Mouse (Mus musculus) forebrain, postnatal 0 days (tissue): ENCODE results near the gene Pfdn2. TPM values are rescaled to one million over a fixed set of nuclear protein-coding genes. Genes with fewer than 3 reads are reported as not detected.
A peak's percentile ranks its signal among the peaks of the same experiment; 100 is the strongest.

Experiments used
- ATAC-seq: fragments of 200-750 bp; cut with Nextera tagmentation; 2 replicates; pipeline ENCODE4 v1.8.0; 2017; ENCODE audit warnings: mild to moderate bottlenecking, moderate library complexity
- DNase-seq: peaks from one replicate; pipeline ENCODE4 v3.0.0-alpha.2; 2015
- H3K27ac ChIP-seq: fragments of 300-500 bp; sonication (generic); 2 replicates; pipeline ENCODE4 v1.5.1; 2014; ENCODE audit warnings: low read depth, mild to moderate bottlenecking, antibody characterized with exemption, low read length, moderate library complexity, mixed read lengths
- H3K27me3 ChIP-seq: fragments of 300-500 bp; sonication (generic); 2 replicates; pipeline ENCODE4 v1.6.1; 2014; ENCODE audit warnings: mild to moderate bottlenecking, low read length, mixed read lengths; ENCODE audit not compliant: insufficient read depth
- H3K36me3 ChIP-seq: fragments of 300-500 bp; sonication (generic); 2 replicates; pipeline ENCODE4 v1.6.1; 2014; ENCODE audit warnings: mild to moderate bottlenecking, moderate library complexity; ENCODE audit not compliant: insufficient read depth
- H3K4me1 ChIP-seq: fragments of 300-500 bp; sonication (generic); 2 replicates; pipeline ENCODE4 v1.6.1; 2014; ENCODE audit warnings: antibody characterized with exemption; ENCODE audit not compliant: insufficient read depth
- H3K4me2 ChIP-seq: fragments of 300-500 bp; sonication (generic); 2 replicates; pipeline ENCODE4 v1.6.1; 2014; ENCODE audit warnings: low read depth, mild to moderate bottlenecking, moderate library complexity
- H3K4me3 ChIP-seq: fragments of 300-500 bp; sonication (generic); 2 replicates; pipeline ENCODE4 v1.5.1; 2014; ENCODE audit warnings: low read depth, low read length, mixed read lengths
- H3K9ac ChIP-seq: fragments of 300-500 bp; sonication (generic); 2 replicates; pipeline ENCODE4 v1.6.1; 2014; ENCODE audit warnings: mild to moderate bottlenecking
- H3K9me3 ChIP-seq: fragments of 300-500 bp; sonication (generic); 2 replicates; pipeline ENCODE4 v1.6.1; 2016; ENCODE audit warnings: low read length
- CTCF ChIP-seq: sonication (generic); IDR thresholded peaks from 2 replicates; pipeline ENCODE4 v1.5.1; 2016; ENCODE audit warnings: antibody characterized with exemption, control low read depth, low read depth
- WGBS: fragments of 180-500 bp; shearing (Covaris S2); extraction: QIAGEN DNeasy Blood & Tissue Kit; methylation state at CpG from one replicate; pipeline ENCODE4 v1.1.7; 2014; 5-methylcytosine and 5-hydroxymethylcytosine counted together
- polyA plus RNA-seq: library from polyadenylated mRNA; unstranded; fragments of >200 nt; fragmentation: Nextera tagmentation; extraction: Ambion mirVana; gene quantifications from 2 replicates; pipeline ENCODE4 v1.2.1, GENCODE M21; 2015
- total RNA-seq: library from RNA; depleted of rRNA; stranded (reverse); fragments of >200 nt; gene quantifications from 2 replicates; pipeline ENCODE4 v1.2.3, GENCODE M21; 2014

Pfdn2 gene
- total and polyA plus RNA-seq, 2 experiments from 2014 or later = 27.0 to 143 TPM

GRCm38 (mm10) chr1:171384361-171384760 lies 38.9 kb downstream of the Pfdn2 start:
- Histone ChIP-seq H3K4me1 (no peaks in the 10 kb centered on the region), H3K36me3 (no peaks in the 10 kb centered on the region), H3K27me3 (no peaks in the 10 kb centered on the region), H3K9ac (no peak overlapping the region), H3K4me3 (no peak overlapping the region), H3K27ac (no peak overlapping the region), H3K4me2 (no peak overlapping the region), H3K9me3 (no peaks in the 10 kb centered on the region)
- DNase-seq (no peak), ATAC-seq (no peak)
- no peak for TF ChIP-seq CTCF
- WGBS = 64% methylated on average over 9 of the region's 9 CpGs

GRCm38 (mm10) chr1:171385171-171385570 lies 39.7 kb downstream of the Pfdn2 start:
- Histone ChIP-seq H3K36me3 (no peaks in the 10 kb centered on the region), H3K4me2 (no peak overlapping the region), H3K27me3 (no peaks in the 10 kb centered on the region), H3K27ac (no peak overlapping the region), H3K4me3 (no peak overlapping the region), H3K9me3 (no peaks in the 10 kb centered on the region), H3K9ac (no peak overlapping the region), H3K4me1 (no peaks in the 10 kb centered on the region)
- ATAC-seq (no peak), DNase-seq (no peak)
- TF ChIP-seq CTCF = no peak; the same call in 1 of the 2 replicates
- 68% methylated on average over 9 of the region's 9 CpGs for WGBS

GRCm38 (mm10) chr1:171387099-171387498 lies 41.6 kb downstream of the Pfdn2 start:
- peak; percentile 52; the same call in 1 of the 2 replicates for TF ChIP-seq CTCF
- H3K4me3 ChIP-seq = no peak overlapping the region
- DNase-seq = peak; percentile 29
- H3K4me1 ChIP-seq = no peaks in the 10 kb centered on the region
- no peak overlapping the region for H3K27ac ChIP-seq
- ATAC-seq = no peak
- H3K4me2 ChIP-seq = no peak overlapping the region
- no peaks in the 10 kb centered on the region for H3K27me3 ChIP-seq
- H3K9ac ChIP-seq = no peak overlapping the region
- no peaks in the 10 kb centered on the region for H3K9me3 ChIP-seq
- no peaks in the 10 kb centered on the region for H3K36me3 ChIP-seq
- WGBS = 25% methylated on average over 6 of the region's 6 CpGs

GRCm38 (mm10) chr1:171388376-171389102 lies 43.1 kb downstream of the Pfdn2 start, which contains the start of gene Arhgap30:
TSS of gene Arhgap30 (plus strand) at chr1:171388954.
- TF ChIP-seq CTCF = no peak
- no peaks in the 10 kb centered on the region for H3K36me3 ChIP-seq
- H3K4me3 ChIP-seq = no peak within 1 kb of the TSS
- no peaks in the 10 kb centered on the region for H3K9me3 ChIP-seq
- DNase-seq = no peak
- ATAC-seq = no peak
- no peak within 1 kb of the TSS for H3K9ac ChIP-seq
- no peaks in the 10 kb centered on the region for H3K27me3 ChIP-seq
- no peaks in the 10 kb centered on the region for H3K4me1 ChIP-seq
- H3K27ac ChIP-seq = no peak within 1 kb of the TSS
- 84% methylated on average over 15 of the region's 15 CpGs for WGBS
- H3K4me2 ChIP-seq = no peak within 1 kb of the TSS

- Histone ChIP-seq H3K4me3 (no peak overlapping the region), H3K9ac (no peak overlapping the region), H3K4me1 (no peaks in the 10 kb centered on the region), H3K27me3 (no peaks in the 10 kb centered on the region), H3K4me2 (no peak overlapping the region), H3K36me3 (no peaks in the 10 kb centered on the region), H3K27ac (no peak overlapping the region), H3K9me3 (no peaks in the 10 kb centered on the region)
- ATAC-seq (no peak), DNase-seq (no peak)
- WGBS = 81% methylated on average over 4 of the region's 4 CpGs
- no peak for TF ChIP-seq CTCF
These were observed 44.6 kb downstream of the Pfdn2 start for GRCm38 (mm10) chr1:171390101-171390500.

- Histone ChIP-seq H3K27ac (no peak overlapping the region), H3K4me2 (no peak overlapping the region), H3K9ac (no peak overlapping the region), H3K4me1 (no peaks in the 10 kb centered on the region), H3K4me3 (no peak overlapping the region), H3K27me3 (no peaks in the 10 kb centered on the region), H3K36me3 (no peaks in the 10 kb centered on the region), H3K9me3 (no peaks in the 10 kb centered on the region)
- no peak for TF ChIP-seq CTCF
- DNase-seq (no peak), ATAC-seq (no peak)
- 83% methylated on average over 4 of the region's 4 CpGs for WGBS
These were observed 56.4 kb downstream of the Pfdn2 start for GRCm38 (mm10) chr1:171401821-171402220.

GRCm38 (mm10) chr1:171402991-171403390 lies 57.5 kb downstream of the Pfdn2 start:
- Histone ChIP-seq H3K4me3 (no peak overlapping the region), H3K9ac (no peak overlapping the region), H3K4me1 (no peaks in the 10 kb centered on the region), H3K36me3 (no peaks in the 10 kb centered on the region), H3K27me3 (no peaks in the 10 kb centered on the region; the same call in 1 of the 2 replicates), H3K4me2 (no peak overlapping the region), H3K27ac (no peak overlapping the region), H3K9me3 (no peaks in the 10 kb centered on the region)
- no peak for ATAC-seq
- WGBS = 81% methylated on average over 9 of the region's 9 CpGs
- no peak for DNase-seq
- no peak for TF ChIP-seq CTCF
